Mouse (Mus musculus): ENCODE data around the gene Olfr1381.
"Not testable (repeated sequence)": the region's sequence is repeated elsewhere in the genome, so short reads cannot be mapped to it uniquely, and the experiment has no call there.

DNA sequence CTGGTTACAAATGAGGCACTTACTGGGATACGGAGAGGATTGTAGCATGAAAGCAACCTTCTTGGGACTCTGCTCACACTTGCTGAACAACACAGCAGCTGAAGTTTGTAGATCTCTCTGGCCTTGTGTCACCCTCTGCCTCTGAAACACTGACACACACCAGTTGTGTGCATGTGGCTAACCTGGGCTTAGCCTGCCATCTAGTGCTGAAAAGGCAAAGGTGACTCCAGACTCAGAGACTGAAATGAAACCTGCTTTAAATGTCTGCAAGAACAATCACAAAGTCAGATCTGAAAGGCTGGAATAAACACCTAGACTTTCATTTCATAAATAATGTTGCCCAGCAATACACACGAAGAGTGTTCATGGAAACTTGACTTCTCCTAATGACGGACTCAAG, 10.8 kb downstream of the Olfr1381 start:
- TF ChIP-seq CTCF (conservative IDR thresholded peaks at IDR 0.05; ENCODE audit: insufficient read depth, insufficient read length, low read depth, low read length), result peak; percentile 36; the same call in 1 of the 2 replicates
- not testable (repeated sequence) for TF ChIP-seq POLR2A (IDR thresholded peaks at IDR 0.05; ENCODE audit: low read depth, low read length)

Measured in kidney, adult 2 months (tissue).